Mouse (Mus musculus) R1 (cell line): ENCODE measurements around the gene Plxnc1.
A peak's percentile ranks its signal among the peaks of the same experiment; 100 is the strongest.

Source experiments
- DNase-seq: peaks from one replicate; pipeline ENCODE4 v3.0.0-alpha.2; 2018; ENCODE audit warnings: low read depth, low spot score

Gene Plxnc1

DNA sequence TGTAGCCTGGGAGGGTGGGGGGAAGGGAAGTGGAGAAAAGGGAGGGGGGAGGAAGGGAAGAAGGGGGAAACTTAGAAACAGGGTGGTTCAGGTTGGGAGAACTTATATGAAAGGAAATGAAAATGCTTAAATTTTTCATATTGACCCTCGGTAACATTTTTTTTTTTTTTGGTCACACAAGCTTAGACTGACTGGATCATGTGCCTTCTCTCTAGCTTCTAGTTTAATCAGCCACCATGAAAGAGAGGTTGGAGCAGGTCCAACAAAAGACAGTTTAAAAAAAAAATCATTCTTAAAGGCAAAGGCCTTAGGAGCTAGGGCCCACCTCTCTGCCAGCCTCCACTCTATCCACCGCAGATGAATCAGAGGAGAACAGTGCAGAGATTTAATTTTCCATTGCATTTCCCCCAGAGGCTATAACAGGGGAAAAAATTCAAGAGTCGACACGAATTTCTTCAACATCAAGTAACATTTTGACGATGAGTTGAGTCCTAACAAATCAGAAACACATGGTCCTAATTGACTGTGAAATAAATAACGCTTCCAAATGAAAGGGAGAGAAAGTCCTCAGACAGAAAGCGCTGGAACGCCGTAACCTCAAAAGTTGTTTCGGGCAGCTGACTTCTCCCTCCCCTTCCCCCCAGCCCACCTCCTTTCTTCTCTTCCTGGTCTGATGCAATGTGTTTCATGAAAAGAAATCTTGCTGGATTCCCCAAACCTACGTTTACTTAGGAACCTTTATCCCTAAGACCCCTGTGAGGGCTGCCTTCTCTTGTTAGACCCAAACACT is 120.5 kb downstream of the Plxnc1 start:
- DNase-seq: no peak

DNA sequence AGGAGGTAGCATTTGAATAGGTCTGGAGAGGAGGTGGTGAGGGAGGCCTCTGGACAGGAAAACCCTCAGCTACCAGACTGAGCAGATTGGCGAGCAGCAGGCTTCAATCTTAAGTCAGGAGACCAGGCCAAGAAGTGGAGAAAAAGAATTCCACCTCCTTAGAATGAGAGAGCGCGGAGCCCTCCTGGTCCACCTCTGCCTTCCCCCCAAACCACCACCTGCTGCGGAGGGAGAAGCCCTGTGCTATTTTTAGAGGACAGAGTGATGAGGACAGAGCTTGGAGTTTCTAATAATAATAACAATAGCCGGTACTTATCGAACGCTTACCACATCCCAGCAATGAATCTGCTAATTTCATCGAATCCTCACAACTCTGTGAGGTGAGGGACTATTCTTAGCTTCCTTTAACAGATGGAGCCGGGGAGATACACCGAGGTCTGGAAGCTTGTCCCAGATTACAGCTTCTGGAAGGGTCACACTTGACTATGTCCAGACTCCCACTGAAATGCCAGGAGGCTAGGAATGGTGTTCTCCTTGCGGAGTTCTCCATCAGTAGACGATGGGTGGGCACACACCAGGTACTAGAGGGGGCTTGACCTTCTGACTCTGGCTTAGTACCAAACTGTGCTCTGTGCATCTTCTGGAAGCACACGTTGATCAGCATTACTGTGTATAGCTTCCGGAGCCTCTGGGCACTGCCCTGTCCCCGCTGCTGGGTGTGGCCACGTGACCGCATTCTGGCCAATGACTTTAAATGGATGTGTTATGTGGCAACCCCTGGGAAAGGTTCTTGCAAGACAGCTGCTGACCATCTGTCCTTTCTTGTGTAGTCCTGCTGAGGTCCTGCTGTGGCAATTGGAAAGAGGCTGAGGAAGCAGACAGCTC is 125.6 kb downstream of the Plxnc1 start:
- peak; percentile 72 for DNase-seq

DNA sequence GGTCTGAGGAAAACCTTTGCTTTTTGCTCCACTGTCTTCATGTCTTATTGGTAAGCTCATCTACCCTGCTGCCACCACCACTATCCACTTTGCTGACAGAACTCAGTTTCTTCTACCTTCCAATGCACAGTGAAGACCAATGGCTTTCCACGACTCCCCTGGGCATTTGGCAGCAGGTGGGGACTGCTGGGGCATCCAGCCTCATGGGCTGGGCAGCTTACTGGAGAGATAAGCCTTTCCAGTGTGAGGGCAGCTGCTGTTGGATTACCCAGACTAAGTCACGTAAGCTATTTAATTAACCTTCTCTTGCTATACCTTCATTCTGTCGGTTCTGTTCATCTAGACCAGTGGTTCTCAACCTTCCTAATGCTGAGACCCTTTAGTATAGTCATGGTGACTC is 126.5 kb downstream of the Plxnc1 start:
- DNase-seq: no peak

DNA sequence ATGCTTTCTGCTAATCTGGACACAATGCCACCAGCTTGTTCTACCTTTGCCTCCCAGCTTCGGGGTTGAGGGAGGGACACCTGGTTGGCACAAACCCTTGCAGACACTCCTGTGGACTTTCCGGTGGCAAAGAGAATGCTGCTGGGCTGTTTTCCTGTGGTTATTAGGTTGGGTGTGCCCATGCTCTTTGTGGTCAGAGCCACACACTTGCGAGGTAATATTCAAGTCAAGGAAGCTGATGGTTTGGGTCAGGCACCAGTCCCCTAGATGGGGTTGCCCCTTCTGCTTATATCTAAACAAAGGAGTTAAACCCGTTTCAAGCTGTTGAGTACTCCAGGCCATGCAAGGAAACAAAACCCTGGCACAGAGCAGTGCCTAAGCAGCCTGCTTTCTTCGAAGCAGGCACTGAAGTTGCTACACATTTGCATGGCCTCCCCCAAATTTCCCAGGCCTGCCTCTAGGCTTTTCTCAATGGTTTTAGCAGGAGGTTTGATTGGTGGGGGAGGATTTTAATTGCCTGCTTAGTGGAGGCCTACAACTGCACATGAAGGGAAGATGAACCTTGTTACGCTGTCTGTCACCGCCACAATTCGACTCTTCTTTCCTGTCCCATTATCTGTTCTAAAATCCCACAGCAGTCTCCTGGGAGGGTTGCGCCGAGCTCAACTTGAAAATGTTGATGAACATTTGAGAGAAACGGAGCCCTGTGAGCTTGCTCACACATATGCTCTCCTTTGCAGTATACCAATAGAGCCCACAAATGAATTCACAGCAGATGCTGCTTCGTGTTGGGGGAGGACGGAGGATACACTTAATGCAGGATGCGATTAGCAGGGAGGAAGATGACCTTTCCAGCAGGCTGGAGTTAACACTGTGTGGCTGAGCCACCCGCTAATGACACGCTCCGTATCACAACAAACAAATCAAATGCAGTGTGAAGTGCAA is 132.5 kb downstream of the Plxnc1 start:
- no peak for DNase-seq

DNA sequence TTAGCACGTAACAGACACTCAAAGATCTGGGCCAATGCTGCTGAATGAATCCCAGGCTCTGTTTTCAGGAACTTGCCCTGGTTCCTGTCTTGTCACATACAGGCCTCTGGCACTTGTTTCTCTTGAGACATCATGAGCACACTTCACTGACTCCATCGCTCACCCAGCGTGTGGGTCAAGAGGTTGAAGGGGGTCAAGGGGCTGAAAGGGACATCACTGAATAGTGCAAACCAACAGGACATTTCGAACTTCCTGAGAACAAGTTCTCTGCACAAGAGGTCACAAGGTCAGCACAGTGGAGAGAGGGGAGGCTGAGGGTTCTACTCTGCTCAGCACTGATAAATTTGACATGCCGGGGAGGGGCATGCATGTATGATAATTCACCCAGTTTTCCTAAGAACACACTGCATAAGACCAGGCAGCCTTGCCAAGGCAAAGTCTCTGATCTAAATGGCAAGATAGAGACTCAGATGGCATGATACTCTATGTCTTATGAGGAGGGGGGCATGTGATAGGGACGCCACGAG is 134.6 kb downstream of the Plxnc1 start:
- no peak for DNase-seq

DNA sequence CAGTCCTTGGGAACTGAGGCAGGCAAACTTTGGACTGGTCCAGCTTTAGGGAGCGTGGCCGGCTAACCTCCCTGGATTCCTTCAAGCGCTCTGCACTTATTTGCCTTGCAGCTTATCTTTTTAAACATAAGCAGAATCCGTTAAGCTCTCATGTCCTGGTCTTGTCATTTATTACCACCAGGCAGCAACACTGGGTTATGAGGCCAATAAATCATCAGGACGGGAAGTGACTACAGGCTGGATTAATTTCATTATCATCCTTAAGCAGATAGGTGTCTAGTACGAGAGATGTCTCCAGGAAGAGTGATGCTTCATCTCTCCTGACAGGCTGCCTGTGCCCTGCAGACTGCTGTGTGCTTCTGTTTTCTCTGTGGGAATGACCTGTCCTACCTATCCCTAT is 136.4 kb downstream of the Plxnc1 start:
- no peak for DNase-seq

DNA sequence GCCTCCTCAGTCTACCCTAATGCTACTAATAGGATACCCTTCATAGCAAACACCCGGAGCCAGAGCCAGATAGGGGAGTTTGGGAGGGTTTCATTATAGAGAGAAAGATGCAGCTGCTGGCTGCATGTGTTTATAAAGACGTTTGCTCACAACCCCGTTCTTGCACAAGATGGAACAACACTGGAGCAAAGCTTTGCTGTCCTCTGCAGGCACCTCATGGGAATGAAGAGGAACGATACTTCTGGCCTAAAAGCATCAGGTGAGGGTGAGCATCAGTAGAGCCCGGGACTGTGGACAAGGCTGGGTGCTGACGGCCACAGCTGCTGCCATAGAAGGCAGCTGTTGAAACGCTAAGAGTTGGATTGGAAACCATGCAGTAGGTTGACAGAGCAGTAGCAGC is 137.3 kb downstream of the Plxnc1 start:
- DNase-seq: no peak

DNA sequence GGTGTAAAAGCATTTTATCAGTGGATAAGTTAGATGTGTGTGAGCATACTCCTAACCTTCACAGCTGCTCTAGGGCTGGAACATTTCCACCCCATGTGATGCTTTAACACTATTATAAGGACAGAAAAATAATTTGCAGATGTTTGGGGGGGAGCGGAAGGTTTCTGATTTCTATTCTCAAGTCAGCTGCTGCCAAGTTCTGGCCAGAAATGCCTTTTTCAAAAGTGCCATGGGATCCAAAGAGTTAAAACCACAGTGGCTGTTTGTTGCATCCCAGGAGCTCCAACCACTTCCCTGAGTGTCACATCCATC is 139.8 kb downstream of the Plxnc1 start:
- no peak for DNase-seq

DNA sequence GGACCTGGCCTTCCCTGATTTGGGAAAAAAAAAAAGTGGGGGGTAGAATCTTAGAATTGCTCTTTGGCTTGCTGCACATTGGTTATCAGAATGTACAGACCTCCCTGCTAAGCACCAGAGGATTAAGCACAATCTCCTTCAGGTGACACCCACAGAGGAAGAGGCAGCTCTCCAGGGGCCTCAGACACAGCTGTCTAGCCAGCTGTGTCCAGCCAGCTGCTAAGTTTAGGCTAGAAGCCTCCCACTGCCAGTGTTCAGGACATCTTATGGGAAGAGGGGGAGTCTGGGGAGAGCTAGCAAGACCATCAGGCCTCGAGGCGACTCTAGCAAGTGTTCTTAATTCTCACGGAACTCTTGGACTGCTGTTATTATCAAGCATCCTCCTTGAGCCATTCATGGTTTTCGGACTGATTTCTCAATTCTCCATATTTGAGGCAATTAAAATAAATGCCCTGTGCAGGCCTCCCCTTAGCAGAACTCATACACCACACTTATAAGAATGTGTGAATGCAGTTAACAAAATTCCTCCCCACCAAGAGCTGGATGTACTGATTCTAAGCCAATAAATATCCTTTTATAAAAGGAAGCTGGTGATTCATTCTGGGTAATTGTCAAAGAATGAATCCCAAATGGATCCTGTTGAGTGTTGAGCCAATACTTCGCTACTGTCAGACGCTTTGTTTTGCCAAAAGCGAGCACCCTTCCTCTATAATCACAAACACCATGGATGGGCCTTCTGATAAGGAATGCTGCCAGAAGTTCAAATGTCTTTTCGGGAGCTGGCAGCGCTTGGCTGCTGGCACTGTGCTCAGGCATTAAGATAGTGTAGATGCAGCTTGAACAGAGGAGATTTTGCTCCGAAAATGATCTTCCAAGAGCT is 140.4 kb downstream of the Plxnc1 start:
- no peak for DNase-seq

DNA sequence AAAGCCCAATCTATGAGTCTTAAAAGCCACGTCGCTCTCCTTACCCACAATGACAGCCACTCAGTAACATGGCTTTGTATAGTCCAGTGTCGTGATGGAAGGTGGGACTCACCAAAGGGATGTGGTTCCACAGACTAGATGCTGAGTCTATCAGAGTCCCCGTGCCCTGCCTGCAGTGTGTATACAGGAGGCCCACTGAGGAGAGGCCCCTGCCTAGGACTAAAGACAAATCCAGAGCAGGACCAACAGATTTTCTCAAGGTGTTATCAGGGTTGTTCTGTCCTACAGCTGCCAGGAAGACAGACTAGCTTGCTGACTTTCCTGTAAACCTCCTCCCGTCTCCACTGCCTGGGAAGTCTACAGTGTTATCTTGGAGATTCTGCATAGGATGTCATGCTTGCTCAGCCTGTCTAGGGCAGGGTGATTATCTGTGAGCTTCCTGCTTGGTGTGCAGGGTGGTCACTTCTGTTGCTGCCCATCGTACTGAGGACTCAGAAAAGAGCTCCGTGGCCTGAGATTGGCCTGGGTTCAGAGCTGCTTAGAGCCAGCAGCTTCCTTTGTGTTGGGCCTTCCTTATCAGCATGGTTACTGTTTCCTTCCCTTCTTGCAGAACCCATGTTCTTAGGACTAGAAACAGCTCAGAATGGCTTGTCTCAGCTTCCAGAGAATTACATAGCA is 143.8 kb downstream of the Plxnc1 start:
- DNase-seq: no peak

DNA sequence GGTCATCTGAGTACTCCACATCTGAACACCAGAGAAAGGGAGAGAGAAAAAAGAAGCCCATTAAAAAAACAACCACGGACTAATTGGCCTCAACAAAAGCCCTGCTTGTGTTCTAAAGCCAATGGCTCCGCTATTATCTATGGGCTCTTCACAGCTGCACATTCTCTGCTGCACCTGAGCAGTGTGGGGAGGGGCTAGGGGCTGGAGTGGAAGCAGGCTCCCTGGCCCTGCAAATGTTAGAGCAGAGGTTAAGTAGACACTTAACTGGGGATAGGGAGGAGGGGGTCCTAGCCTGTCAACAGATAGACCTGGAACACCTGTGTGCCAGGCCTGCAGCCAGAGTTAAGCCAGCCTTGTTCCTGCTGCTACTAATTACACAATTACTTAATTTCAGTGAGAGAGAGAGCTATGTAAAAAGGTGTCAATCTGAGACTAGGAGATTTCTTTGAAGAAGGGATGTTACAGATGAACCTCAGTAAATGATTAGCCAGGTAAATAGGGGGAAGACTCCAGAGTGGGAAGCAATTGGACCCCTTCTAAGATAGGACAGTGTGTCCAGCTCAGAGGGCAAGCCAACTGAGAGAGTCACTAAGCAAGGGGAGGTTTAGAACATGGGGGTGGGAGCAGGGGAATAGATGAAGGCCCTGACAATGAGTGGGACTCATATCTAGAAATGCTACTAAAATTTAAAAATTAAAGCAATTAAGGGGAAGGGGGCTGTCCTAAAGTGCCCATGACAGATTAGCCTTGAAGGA is 145.0 kb downstream of the Plxnc1 start:
- DNase-seq: peak; percentile 27

DNA sequence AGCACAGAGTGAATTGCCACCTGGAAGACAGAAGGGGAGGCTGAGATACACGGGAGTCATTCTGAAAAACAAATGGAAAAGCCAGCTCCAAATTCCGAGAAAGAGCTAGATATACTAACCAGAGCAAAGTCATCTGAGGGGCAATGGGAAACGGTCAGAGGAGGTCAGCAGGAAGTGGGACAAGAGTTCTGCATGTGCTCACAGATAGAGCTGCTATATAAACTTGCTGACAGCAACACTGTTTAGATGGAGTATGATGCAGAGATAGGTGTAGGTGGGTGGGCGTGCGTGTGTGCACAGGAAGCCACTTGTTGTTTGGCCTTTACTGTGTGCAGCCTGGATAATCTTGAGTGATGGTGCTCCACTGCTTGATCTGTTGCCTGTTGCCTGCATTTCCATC is 146.5 kb downstream of the Plxnc1 start:
- no peak for DNase-seq

DNA sequence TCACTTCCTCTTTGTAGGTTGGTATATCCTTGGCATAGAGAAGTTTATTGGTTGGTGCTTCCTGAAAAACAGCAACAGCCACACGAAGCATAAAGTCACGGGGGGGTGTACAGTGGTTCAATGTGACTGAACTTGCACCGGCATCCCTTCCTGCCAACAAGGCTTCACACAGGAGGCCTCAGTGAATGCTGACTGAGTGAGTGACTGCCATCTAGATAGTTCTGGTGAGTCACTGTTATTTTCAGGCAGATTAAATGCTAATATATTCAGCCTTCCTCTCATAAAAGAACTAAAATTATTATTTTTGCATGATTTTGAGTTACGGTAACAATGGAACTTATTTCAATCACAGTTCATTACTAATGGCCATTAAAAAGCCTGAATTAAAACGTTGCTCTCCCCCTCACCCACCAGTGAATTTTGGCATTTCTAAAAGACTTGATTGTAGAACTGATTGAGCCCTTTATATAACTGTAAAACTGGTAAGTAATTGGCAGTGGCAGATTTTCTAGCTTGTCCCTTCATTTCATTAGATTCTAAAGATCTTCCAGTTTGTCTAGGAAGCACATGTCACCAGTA is 149.9 kb downstream of the Plxnc1 start:
- no peak for DNase-seq

DNA sequence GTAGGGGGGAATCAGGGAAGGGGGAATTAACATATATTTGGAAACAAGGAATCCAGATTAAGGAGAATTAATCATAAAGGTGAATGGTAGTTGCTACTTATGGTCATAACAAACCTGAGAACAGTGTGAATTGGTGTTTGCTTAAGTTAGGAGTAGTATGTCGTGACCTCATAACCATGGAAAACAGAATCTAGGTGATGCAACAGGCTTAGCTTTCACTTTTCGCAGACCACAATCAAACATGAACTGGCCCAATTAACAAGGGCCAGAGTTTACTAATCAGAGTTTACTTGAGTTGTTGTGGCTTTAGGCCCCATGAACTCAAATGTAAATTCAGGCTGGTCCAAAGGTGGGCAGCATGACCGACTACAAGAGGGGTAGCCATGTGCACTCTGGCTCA is 150.7 kb downstream of the Plxnc1 start:
- DNase-seq: no peak

DNA sequence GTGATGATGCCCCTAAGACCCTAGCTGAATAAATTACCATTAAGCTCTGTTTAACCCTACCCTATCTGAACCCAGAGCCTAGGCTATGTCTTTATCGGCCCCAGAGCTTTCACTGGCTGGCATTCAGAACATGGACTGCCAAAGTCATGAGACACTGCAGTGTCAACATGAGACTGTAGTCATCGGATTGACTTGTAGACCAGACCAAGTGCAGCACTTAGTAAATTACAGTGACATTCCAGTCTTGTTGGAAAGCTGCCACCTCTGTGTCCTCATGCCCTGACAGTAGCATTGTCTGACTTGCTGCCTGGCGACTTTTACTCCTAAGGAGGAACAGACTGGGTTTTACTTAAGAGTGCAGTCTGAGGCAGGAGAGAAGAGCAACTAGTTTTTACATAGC is 155.4 kb downstream of the Plxnc1 start:
- no peak for DNase-seq

DNA sequence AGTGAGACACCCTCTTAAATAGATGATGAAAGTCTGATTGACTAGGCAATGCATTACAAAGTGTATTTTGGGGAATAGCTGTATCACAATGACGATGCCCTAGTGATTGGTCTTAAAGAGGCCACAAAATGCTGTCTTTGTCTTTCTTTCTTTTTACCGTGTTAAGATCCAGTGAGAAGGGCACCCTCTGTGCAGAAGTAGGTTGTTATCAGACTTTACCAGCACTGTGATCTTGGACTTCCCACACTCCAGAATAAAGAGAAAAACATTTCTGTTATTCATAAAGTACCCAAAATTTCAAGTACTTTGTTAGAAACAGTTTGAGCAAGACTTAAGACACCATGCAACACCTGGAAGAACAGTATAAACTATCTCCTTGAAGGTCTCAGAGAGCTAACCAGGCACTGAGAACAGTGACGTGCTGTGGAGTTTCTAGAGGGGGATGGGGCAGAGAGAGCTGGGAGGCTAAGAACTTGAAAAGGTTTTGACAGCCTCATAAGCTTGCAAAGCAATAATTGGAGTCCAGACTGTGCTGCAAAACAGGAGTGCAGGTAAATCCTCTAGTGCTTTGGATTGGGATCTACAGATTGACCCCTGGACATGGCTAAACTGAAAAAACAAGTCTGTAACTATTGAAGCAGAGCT is 163.9 kb downstream of the Plxnc1 start:
- DNase-seq: no peak

DNA sequence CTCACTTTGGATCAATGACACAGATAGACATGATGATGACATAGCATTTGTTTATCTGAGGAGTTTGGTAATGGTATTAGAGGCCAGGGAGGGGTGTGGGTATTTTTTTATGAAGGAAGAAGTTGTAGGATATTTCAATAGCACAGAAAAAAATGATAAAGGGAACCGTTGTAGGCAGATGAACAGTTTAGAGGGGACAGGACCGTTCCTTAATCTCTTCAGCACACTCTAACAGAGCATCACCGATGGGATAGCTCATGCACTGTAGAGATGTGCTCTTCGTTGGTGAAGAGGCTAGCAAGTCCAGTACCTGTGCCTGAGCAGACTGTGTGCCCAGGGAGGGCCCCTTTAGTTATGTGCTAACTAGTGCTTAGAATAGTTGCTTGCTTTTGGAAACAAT is 165.3 kb downstream of the Plxnc1 start:
- DNase-seq: no peak

DNA sequence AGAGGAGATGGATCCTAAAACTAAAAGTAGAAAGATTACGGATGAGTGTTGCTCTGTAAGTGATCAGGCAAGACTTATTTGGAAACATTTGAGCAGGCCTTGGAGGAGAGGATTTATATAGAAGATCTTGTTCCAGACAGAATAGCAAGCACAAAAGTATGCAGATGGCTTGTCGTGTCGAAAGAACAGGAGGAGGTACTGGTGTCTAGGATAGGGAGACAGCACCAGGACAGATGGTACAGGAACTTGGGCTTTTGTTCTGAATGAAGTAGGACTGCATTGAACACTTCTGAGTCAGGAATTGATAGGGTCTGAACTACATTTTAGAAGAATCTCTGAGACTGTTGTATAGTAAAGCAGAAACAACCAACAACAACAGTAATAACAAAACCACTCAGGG is 167.1 kb downstream of the Plxnc1 start:
- no peak for DNase-seq

DNA sequence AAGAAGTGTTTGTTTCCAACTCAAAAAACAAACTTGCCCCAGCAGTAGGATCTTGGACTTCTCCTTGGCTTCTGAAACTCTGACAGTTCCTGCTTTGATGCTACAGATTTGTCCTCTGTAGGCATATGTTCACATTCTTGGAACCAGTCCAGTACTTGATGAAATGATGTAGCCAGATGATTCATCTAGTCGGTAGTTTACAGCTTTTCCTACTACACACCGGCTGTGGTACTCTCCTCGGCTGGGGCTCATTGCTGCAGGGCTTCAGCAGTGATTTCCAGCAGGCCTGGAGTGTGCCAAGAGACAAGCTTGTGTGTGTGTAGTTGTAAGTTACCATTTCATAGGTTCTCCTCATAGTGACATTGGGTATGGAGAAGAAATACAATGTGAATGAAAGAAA is 173.1 kb downstream of the Plxnc1 start:
- DNase-seq: no peak
